Mouse (Mus musculus) heart, postnatal 25 days (tissue): ENCODE results near the gene Nek7. TPM values are rescaled to one million over a fixed set of nuclear protein-coding genes. Genes with fewer than 3 reads are reported as not detected.

ENCODE experiments used
- DNase-seq: peaks from one replicate; pipeline ENCODE4 v3.0.0; 2022; ENCODE audit warnings: low spot score
- intact Hi-C: fragments of 180-260 bp; cut with DNase I; formaldehyde crosslinking; loops from one replicate; pipeline ENCODE4 v1.15.1; 2025
- total RNA-seq, 2 experiments: library from RNA; stranded (reverse); gene quantifications; 2 replicates each; pipeline ENCODE4 v1.2.3; 2021

Gene Nek7
- total RNA-seq, 2 experiments from 2014 or later = 67.3 to 71.1 TPM

DNA sequence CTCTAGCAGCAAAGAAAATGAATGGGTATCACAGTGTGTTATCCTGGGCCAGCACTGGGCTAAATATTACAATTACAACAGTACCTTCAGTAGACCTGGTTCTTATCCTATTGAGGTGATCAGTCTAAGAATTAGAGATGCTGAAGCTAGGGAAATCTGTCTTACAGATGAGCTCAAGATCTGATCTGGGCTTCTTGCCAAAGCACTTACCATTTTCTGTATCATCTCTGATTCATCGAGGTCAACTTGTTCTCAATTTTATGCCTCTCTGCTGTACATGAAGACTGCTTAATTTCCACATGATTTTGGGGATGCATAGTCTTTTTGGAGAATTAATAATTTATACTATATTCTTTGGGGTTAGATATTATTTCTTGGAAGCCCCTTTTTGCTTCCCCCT lies 173.1 kb downstream of the Nek7 start:
- intact Hi-C loops = no loop called here
- DNase-seq = no peak

Other genes starting within 250 kb of the Nek7 start
- gene Lhx9, start 228.4 kb upstream of the Nek7 start, total RNA-seq = not detected
- gene 2310009B15Rik, start 236.7 kb upstream of the Nek7 start, total RNA-seq = 1 to 10 TPM; 8.9 to 10.0 TPM